Mouse (Mus musculus) subcutaneous adipose tissue, adult 2 months (tissue): Measurements from ENCODE around the gene Tm2d3. TPM values are rescaled to one million over a fixed set of nuclear protein-coding genes. Genes with fewer than 3 reads are reported as not detected.

Source experiments
- polyA plus RNA-seq: library from polyadenylated mRNA; depleted of rRNA; stranded (reverse); fragments of >200 nt; gene quantifications from 2 replicates; pipeline ENCODE4 v1.2.3, GENCODE M21; 2012; ENCODE audit warnings: low replicate concordance; rRNA removed

The Tm2d3 gene
- 133 and 158 TPM in 2 replicates for polyA plus RNA-seq

GRCm38 (mm10) chr7:65690869-65691268, at the start of gene Tm2d3:
Gene Tm2d3, plus strand, starts transcription at chr7:65691169.

GRCm38 (mm10) chr7:65644643-65645351, 46.2 kb upstream of the Tm2d3 start, which contains the start of gene Tarsl2:
Gene Tarsl2, plus strand, starts transcription at chr7:65644898.

Other genes with a start within 250 kb of the Tm2d3 start
- 31.6 and 34.3 TPM in 2 replicates for gene Tjp1, start 163.4 kb upstream of the Tm2d3 start, polyA plus RNA-seq
- 2.4 and 4.8 TPM in 2 replicates for gene Tarsl2, start 46.3 kb upstream of the Tm2d3 start, polyA plus RNA-seq
- 21.4 and 50.4 TPM in 2 replicates for gene Pcsk6, start 170.6 kb downstream of the Tm2d3 start, polyA plus RNA-seq